Mouse (Mus musculus) lung, adult 2 months (tissue): ENCODE data around the gene Fgf2.

Experiments
- CTCF ChIP-seq: fragments of 200-500 bp; IDR thresholded peaks from 2 replicates; pipeline ENCODE4 v1.5.1; 2011; ENCODE audit warnings: mild to moderate bottlenecking, low read length, control low read depth; ENCODE audit not compliant: insufficient read depth
- POLR2A ChIP-seq: fragments of 200-500 bp; IDR thresholded peaks from 2 replicates; pipeline ENCODE4 v1.6.1; 2011; ENCODE audit warnings: low read depth, mild to moderate bottlenecking, control low read depth, low read length, borderline replicate concordance; ENCODE audit errors: extremely low read depth

GRCm38 (mm10) chr3:37396930-37397608 lies 48.9 kb downstream of the Fgf2 start:
- TF ChIP-seq CTCF (no peak), POLR2A (no peak)
